Mouse (Mus musculus): ENCODE measurements around the gene Itfg1.

DNA sequence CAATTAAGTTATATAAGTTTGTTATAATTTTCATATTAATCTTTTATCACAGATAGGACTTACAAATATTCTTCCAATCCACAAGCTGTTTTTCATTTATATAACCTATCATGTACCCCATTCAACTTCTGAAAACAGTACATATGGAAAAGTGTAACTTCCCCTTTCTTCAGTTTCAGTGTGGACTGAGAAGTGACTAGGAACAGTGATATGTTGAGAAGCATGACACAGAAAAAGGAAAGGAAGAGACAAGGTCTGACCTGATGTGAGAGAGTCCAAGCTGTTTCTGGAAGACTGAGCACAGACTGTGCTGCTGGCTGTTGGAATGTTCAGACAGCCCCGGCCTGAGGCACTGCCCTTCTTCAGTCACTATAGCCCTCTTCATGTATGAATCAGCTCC is 40.6 kb downstream of the Itfg1 start:
- TF ChIP-seq CTCF (conservative IDR thresholded peaks at IDR 0.05; ENCODE audit: low read length) (no peak), POU5F1 (IDR thresholded peaks at IDR 0.05; ENCODE audit: borderline replicate concordance, low read length) (no peak), NANOG (IDR thresholded peaks at IDR 0.05; ENCODE audit: borderline replicate concordance, low read length) (no peak)
